Mouse (Mus musculus): Measurements from ENCODE around the gene Pdss2. TPM values are rescaled to one million over a fixed set of nuclear protein-coding genes. Genes with fewer than 3 reads are reported as not detected.

Pdss2 gene
- polyA plus RNA-seq (2012; fragmentation: generic; extraction: Trizol): 1 to 10 TPM; 2.3 to 5.1 TPM

DNA sequence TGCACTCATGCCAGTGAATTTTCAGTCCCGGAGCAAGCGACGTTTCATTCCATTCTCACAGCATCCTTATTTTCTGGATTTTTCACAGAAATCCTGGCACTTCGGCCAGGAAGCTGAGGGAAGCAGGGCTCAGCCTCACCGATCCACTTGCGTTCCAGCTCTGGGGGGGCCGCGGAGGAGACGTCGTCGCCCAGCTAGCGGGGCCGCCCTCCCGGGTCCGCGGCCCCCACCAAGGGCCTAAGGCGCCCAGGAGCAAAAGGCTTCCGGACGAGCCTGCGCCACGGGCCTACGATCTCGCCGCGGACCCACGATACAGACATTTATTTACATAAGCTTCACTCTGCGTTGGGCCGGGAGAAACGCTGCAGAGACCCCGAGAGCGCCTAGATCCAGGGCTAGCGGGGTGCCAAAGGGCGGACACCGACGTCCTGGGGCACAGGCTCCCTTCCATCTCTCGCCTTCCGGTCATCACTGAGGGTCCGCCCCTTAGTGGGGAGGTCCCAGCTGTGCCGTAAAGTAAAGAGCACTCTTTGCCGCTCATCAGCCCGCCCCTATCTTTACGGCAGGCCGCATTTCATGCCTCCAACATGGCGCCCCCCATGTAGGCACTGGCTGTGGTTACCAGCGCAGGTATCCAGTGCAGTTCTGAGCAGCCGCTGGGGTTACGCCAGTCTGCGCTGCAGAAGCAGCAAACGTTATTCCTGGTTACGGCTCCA is at the start of gene Pdss2:
Gene Pdss2 (plus strand): TSS at position 577 of the 716 bp plus-strand sequence.

DNA sequence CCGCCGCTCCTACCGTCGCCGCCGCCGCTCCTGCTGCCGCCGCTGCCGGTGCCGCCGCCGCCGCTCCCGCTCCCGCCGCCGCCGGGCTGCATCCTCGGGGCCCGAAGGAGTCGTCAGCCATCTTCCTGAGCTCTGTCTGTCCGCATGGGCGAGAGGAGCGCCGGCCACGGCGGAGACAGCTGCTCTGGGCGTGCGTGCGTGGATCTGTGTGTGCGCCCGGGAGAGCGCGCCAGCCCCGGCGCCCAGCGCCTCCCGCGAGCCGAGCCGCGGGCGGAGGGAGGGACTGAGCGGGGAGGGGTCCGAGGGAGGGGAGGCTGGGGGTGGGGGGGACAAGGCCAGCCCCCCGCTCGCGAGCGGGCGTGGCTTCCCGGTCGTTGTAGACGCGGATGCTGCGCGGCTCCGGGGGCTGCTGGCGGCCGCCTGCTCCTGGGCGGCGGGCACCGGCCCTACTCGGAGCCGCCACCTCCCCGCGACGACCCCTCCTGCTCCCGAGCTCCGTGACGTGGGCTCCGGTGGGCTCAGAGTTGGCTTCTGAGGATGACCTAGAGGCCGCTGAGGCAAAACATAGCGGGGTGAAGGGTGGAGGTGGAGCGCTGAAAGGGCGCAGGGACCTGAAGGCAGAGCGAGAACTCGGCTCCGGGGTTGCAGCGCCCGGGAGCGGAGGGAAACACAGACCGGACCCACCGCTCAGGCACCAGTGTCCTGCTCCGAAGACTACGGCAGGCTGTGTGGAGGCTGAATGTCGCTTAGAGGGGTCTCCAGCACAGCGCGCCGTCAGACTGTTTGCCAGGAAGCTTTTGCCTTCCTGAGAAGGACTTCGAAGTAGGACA is 46.7 kb upstream of the Pdss2 start, which contains the start of the genes Sobp and 9030612E09Rik:
Gene Sobp (minus strand): TSS at position 205 of the 830 bp plus-strand sequence.
Gene 9030612E09Rik (plus strand): TSS at position 379 of the 830 bp plus-strand sequence.

DNA sequence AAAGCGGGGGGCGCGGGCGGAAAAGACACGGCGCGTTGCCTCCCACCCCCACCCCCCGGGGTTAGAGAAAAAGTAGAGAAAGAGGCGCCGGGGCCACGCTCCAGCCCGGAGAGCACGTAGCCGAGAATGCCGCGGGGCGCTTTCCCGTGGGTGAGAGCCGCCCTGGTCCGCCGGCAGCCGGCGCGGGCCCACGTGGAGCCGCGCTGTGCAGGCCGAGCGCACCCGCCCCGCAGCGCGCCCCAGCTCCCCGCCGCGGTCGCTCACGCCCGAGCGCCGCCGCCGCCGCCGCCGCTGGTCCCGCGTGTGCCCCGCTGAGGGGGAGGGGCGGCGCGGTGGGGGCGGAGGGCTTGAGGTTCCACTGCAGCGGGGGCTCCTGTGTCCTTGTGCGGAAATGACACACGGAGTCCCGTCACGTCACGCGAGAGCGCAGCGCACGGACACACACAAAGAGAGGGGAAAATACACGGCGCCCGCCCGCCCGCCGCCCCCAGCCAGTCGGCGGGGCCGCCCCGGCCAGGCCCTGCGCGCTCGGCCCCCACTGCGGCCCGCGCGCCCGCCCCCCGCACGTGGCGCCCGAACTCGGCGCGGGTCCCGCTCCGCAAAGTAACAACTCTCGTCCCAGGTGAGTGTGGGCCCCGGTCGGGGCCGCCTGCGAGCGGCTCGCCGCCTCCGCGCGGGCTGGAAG is 257.6 kb downstream of the Pdss2 start, which contains the start of gene Bend3:
Gene Bend3 (plus strand): TSS at position 81 of the 685 bp plus-strand sequence.

Other genes starting within 250 kb of the Pdss2 start
- 10 to 100 TPM in 1 of 2 experiments, 1 to 10 TPM in 1; 1.5 to 13.7 TPM for gene Sobp, start 47.0 kb upstream of the Pdss2 start, polyA plus RNA-seq (2012; fragmentation: generic; extraction: Trizol)
- gene 9030612E09Rik, start 46.8 kb upstream of the Pdss2 start, polyA plus RNA-seq (2012; fragmentation: generic; extraction: Trizol): 1 to 10 TPM in 1 of 2 experiments, under 1 TPM in 1; 0.48 to 3.7 TPM